Mouse (Mus musculus) thymus, postnatal 0 days (tissue): Measurements from ENCODE around the gene Ebf1. TPM values are rescaled to one million over a fixed set of nuclear protein-coding genes. Genes with fewer than 3 reads are reported as not detected.

Experiments
- DNase-seq: peaks from one replicate; pipeline ENCODE4 v3.0.0-alpha.2; 2015; ENCODE audit warnings: low spot score
- polyA plus RNA-seq: library from polyadenylated mRNA; unstranded; fragments of >200 nt; fragmentation: Nextera tagmentation; extraction: Ambion mirVana; gene quantifications from 2 replicates; pipeline ENCODE4 v1.2.1, GENCODE M21; 2015

The Ebf1 gene
- polyA plus RNA-seq, 1 experiment from 2014 or later: 4.1 TPM

- no peak for DNase-seq
Observed at GRCm38 (mm10) chr11:44832227-44832939, 215.3 kb downstream of the Ebf1 start.

GRCm38 (mm10) chr11:44832940-44833254 lies 215.8 kb downstream of the Ebf1 start:
- no peak for DNase-seq

- no peak for DNase-seq
Observed at GRCm38 (mm10) chr11:44833351-44833996, 216.4 kb downstream of the Ebf1 start.

- DNase-seq: no peak
Observed at GRCm38 (mm10) chr11:44835166-44835565, 218.0 kb downstream of the Ebf1 start.

GRCm38 (mm10) chr11:44837592-44837991 lies 220.5 kb downstream of the Ebf1 start:
- DNase-seq: no peak

- no peak for DNase-seq
Observed at GRCm38 (mm10) chr11:44841127-44842056, 224.3 kb downstream of the Ebf1 start.

- no peak for DNase-seq
Observed at GRCm38 (mm10) chr11:44851874-44852273, 234.8 kb downstream of the Ebf1 start.

GRCm38 (mm10) chr11:44852921-44853320 lies 235.8 kb downstream of the Ebf1 start:
- no peak for DNase-seq

DNA sequence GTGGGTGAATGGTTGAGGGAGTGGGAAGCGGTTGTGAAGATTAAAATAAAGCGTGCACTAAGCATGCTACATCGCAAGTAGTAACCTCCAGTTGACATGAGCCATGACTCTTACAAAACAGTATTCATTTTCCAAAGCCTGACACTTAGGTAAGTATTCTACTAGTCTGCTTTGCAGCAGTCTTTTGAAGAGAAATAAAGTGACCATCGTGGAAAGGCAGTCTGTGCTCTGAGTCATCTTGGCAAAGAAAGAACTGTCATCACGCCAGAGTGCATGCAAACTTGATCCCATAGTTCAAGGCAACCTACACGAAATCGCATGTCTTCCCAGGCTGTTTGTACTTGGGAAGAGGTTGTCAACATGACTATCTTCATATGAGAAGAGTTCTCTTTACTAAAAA lies 237.4 kb downstream of the Ebf1 start:
- DNase-seq: no peak

DNA sequence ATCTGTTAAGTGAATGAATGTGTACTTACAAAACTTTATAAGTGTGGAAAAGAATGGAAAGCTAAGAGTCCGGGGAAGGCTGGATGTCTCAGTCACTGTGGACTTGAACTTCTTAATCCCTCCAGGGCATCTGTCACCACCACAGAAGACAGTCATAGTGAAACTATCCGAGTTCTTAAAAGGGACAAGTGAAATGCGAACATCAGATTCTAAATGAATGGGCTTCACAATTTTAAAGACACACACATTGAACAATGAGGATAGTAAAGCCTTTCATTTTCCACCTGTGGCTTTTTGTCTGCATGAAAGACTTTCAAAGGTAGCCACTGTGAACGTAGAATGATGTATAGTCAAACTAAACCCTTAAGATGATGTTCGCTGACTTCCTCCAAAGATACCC lies 244.0 kb downstream of the Ebf1 start:
- no peak for DNase-seq

DNA sequence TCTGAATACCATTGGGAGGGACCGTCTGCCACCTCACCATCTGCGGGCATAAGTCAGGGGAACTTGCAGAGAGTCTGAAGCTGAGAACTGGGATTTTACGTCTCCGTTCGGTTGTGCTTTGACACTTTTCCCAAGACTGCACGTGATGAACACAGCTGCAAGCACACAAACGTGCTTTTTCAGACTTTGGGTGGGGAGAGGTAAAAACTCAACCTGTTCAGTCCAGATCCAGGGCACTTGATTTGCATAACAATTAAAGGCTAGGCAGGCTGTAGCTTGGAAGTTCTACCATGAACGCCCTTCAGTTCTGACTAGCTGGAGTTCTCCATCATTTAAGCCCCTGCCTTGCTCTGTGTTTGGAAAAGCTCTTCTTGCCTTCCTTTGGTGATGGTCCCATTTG lies 246.8 kb downstream of the Ebf1 start:
- DNase-seq: no peak

DNA sequence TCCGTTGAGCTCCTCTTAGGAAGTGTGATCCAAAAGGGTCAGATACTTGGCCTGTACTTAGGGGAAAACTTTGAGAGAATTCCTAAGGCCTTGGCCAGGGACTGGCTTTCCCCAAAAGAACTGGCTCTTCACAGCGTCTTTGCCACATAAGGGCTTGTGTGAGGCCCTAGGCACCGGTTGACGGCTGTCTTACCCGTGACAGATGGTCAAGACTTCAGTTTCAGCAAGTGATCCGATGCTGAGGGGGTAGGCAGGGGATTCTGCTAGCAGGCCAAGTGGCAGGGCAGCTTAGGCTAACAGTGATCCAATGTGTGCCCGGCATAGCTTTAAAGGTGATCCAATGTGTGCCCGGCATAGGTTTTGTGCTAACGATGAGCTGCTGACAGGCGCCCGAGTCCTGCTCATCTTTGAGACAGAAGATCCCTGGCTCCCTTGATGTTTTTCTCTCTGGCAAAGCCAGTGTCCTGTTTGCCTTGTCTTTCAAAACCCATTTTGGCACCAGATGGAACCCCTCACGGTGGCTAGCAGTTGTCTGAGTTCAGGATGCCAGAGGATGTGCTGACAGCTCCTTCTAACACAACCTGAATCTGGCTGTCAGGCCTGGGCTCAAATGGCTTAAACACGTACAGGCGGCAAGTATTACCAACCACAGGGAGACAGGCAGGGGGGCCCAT lies 249.5 kb downstream of the Ebf1 start:
- DNase-seq: no peak

DNA sequence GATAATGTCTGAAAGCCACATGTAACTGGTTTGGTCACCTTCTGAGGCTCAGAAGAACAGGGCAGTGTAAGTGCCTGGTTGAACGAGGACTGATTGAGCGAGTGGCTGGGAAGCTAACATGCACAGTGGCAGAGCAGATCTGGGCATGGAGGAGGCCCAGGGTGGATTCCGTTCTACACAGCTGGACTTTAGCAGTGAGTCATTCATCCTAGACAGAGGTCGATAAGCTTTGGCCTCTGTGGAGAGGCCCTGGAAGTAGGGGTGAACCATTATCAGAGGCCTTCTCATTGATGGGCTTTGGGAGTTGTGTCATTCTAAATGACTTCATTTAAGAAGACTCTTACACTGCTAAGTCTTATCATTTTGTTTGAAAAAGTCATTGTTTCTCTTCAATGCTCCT lies 250.3 kb downstream of the Ebf1 start:
- DNase-seq: no peak

DNA sequence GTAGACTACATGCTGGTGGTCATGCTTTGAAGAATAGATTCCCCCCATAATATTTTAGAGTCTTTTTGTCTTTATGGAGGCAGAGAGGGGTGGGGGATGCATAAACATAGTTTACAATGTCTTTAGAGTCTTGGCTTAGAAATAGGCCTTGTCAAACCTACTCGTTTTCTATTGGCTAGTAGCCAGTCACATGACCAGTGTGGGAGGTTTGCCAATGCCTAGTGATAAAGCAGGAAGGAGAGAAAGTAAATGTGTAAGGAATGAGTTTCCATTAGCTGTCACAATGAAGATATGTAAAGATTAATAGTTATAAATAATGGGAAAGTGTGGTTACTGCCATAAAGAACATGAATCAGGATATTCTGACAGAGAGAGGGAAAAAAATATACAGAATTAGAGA lies 256.8 kb downstream of the Ebf1 start:
- DNase-seq: no peak

GRCm38 (mm10) chr11:44875171-44875570 lies 258.1 kb downstream of the Ebf1 start:
- DNase-seq: no peak

GRCm38 (mm10) chr11:44881056-44881683 lies 264.1 kb downstream of the Ebf1 start:
- DNase-seq: peak; percentile 40

GRCm38 (mm10) chr11:44882476-44882970 lies 265.4 kb downstream of the Ebf1 start:
- no peak for DNase-seq

DNA sequence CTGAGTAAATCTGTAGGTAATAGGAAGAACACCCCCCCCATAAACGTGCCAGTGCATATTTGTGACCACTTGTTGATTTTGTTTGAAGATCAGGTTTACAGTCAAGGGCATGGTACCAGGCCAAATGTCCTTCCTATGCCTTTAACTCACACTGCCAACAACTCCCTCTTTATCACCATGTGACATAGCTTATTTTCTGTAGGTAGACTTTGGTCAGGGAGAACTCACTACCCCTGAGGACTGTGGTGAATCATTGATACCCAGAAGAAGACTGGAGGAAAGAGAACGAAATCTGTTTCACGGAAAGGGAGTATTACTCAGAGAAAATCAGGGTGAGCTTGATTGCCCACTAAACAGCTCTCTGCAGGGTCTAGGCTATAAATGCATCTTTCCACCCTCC lies 267.2 kb downstream of the Ebf1 start:
- DNase-seq: no peak

GRCm38 (mm10) chr11:44886897-44887296 lies 269.8 kb downstream of the Ebf1 start:
- DNase-seq: no peak

GRCm38 (mm10) chr11:44887691-44888090 lies 270.6 kb downstream of the Ebf1 start:
- no peak for DNase-seq

DNA sequence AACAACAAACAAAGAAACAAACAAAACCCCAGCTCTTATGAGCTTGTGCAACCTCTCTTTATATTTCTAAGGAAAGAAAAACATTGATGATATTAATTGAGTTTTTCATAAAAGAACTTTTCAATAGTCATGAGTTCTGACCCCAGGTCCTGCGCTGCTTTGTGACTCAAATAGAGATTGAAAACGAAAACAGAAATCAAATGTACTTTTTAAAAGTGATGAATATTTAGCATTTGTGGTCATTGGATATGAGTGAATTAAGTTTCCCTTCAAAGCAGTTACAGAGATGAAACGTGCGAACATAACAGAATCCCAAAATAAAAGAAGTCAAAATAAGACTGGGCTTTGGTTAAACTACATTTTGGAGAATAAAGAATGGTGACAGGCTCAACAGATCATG lies 271.3 kb downstream of the Ebf1 start:
- DNase-seq: no peak
